Mouse (Mus musculus): Measurements from ENCODE around the gene D430042O09Rik.

Gene D430042O09Rik

DNA sequence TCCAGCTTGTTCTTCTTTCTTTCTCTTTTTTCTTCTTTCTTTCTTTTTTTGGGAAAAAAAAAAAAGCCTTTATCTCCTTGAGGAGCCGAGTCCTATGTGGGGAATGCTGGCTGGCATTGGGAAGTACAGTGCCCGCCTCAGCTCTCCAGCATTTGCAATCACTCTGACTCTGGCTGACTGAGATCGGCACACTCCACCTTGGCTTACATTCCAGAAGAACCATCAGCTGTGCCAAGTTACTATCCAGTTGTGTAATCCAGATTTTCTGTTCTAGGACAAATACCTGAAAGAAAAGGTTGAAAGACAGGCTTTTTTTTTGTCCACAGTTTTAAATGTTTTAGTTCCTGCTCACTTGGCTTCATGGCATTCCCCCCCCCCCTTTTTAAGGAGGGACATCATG, 100.5 kb downstream of the D430042O09Rik start:
- DNase-seq (ENCODE audit: low read depth, low spot score): no peak

DNA sequence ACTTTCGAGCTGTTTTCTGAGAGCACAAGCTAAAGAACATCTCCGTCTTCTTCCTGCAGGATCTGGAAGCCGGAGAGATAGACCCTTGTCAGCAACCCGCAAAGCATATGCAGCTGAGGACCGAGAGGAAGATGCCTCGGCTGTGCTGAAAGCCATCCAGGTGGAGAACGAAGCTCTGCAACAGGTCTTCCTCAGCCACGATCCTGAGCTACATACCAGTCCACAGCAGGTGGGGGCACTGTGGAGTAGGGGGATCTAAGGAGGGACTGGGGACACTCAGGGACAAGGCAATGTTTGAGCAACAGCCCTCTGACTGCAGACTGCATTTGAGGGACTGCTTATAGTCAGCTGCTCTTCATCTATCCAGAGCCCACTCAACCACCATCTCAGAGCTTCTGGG, 105.0 kb downstream of the D430042O09Rik start:
- no peak for DNase-seq (ENCODE audit: low read depth, low spot score)

GRCm38 (mm10) chr7:125815733-125816132, 108.0 kb downstream of the D430042O09Rik start:
- DNase-seq (ENCODE audit: low read depth, low spot score): peak; percentile 46

GRCm38 (mm10) chr7:125818301-125818712, 110.6 kb downstream of the D430042O09Rik start:
- DNase-seq (ENCODE audit: low read depth, low spot score): no peak

- no peak for DNase-seq (ENCODE audit: low read depth, low spot score)
Observed at GRCm38 (mm10) chr7:125820233-125820632, 112.5 kb downstream of the D430042O09Rik start.

DNA sequence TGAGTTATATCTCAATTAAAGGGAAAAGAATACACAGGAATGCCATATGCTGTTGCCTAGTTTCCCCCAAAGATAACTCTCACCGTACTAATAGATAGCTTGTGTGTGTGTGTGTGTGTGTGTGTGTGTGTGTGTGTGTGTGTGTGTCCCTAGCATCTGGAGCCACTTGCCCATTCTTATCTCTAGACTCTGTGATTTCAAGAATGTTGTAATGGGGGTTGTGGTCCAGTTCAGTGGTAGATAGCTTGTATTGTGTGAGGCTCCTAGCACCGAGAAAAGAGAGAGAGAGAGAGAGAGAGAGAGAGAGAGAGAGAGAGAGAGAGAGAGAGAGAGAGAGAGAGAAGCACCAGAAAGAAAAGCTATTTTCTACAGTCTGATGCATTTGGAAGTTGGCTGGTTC, 118.7 kb downstream of the D430042O09Rik start:
- no peak for DNase-seq (ENCODE audit: low read depth, low spot score)

DNA sequence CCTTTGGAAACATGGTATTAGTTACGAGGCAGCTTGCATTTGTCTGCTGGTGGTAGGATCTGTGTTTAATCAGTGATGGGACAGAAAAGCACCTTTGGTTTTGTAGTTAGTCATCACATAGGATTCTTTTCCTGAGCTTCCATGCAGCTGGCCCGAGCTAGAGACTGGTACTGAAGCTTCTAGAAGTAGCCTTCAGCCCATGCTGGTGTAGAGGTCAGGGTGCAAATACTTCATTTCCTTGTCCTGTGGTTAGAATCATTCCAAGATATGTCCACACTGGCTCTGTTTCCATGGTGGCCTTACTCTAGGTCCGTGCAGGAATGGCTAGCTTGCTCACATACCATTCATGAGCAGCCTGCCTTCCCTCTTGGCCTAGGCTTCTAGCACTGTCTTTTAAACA, 119.2 kb downstream of the D430042O09Rik start:
- no peak for DNase-seq (ENCODE audit: low read depth, low spot score)

GRCm38 (mm10) chr7:125827420-125827819, 119.7 kb downstream of the D430042O09Rik start:
- DNase-seq (ENCODE audit: low read depth, low spot score): no peak

- DNase-seq (ENCODE audit: low read depth, low spot score): no peak
Observed at GRCm38 (mm10) chr7:125828561-125828960, 120.9 kb downstream of the D430042O09Rik start.

DNA sequence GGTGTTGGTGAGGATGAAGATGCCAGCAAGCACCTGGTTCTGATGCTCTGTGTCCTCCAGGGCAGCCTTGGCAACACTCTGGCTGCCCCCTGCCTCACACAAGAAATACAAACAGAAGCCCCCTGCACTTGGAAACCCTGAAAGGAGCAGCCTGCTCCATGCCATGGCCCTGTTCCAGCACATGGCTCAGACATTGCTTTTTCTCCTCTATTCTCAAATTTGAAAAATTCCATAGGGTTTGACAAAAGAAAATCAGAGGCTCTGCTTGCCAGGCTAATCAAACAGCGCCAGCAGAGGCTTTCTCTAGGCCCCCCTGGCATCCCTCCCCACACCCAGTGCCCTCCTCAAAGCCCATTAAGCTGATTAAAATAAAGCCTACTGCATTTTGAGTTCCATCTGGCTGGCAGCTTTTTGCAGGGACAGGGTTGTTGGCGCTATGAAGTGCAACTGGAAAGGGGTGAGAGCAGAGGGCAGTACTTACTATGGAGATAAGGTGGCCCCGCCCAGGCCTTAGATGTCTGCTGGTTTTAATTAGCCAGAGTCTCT, 121.5 kb downstream of the D430042O09Rik start:
- DNase-seq (ENCODE audit: low read depth, low spot score): no peak

DNA sequence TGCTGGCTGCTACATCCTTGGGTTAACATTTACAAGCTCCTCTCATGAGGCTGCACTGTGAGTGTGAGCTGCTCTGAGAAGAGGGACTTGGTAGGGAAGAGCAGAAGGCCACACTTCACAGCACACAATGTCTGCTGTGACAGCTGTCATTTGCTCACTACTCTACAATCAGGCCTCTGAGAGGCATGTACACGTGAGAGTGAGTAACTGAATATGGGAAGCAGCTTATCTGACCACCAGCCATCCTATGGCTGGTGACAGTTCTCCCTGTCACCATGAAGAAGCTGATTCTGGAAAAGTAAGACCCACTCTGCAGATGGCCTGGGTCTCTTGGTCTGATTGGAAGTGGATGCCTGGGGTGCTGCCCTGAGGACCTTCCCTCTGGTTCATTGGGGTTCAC, 125.1 kb downstream of the D430042O09Rik start:
- DNase-seq (ENCODE audit: low read depth, low spot score): no peak

DNA sequence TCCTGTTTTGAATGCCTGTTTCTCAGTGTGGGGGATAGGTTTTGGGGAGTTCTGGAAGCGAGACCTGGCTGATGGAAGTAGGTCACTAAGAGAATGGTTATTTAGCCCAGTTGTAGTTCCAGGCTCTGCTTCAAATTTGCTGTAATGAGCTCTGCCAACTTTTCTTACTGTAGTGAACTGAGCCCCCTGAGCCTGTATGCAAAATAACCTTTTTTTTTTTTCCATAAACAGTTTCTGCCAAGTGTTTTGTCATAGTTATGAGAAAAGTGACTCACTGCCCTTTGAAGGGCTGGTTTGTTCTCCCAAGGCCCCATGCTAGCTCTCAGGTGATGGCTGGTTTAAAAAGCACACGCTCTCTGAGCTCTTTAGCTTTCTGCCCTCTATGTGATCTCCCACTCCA, 125.8 kb downstream of the D430042O09Rik start:
- DNase-seq (ENCODE audit: low read depth, low spot score): no peak

DNA sequence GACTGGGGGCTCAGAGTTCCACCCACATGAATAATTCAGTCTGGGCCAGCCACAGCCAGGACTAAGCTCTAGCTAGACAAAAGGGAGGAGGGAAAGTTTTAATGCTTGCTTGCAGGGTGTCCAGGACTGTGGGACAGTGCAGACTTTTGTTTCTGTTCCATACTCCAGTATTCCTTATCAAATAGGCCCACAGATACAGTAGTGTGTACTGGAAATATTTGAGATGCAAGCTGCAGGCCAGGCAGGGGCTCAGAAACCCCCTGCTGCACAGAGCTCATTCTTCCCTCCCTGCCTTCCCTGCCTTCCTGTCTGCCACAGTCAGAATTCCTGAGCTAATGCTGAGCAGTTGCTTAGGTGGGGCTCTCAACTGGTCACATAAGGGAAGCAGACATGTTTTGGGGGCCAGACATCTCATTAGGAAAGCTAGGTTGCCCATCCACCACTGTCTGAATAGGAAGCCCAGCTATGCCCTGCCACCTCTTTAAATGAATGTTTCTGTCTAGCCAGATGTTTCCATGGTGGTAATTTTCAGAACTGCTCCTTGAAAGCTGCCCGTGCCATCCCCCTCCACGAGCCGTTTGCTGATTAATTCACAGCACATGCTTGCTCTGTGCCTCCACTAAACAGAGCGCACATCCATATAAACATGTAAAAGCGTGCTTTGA, 130.5 kb downstream of the D430042O09Rik start:
- DNase-seq (ENCODE audit: low read depth, low spot score): peak; percentile 14

DNA sequence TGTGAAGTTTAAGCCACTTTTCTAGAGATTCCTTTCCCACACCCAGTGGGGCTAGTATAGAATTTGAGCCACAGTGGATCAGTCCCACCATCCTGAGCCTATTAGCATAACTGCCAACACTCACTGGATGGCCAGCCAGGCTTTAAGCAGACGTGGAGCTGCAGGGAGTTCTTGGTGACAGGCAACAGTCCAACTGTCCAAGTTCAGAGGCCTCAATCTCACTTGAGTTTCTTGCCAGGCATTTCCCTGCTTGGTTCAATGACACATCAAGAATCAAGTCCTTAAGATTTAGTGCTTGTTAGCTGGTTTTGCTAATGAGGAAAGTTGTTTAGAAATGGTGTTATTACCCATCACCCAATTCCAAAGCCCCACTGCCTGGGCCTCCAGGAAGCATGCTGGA, 137.9 kb downstream of the D430042O09Rik start:
- no peak for DNase-seq (ENCODE audit: low read depth, low spot score)

- no peak for DNase-seq (ENCODE audit: low read depth, low spot score)
Observed at GRCm38 (mm10) chr7:125846866-125847527, 139.3 kb downstream of the D430042O09Rik start.

DNA sequence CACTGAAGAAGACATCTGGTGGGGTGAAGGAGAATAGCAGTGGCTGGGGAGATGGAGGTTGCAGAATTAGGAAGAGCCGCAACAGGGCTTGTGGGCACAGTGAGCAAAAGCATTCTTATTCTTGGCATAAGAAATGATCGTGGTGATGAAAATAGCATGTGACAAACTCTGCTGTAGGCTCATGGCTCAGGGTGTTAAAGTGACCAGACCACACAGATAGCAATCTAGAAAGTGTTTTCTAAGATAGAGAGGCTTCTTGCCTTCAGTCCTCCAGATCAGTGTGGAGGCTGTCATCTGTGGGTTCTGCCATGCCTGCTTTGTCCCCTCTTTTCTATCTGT, 139.8 kb downstream of the D430042O09Rik start:
- DNase-seq (ENCODE audit: low read depth, low spot score): no peak

DNA sequence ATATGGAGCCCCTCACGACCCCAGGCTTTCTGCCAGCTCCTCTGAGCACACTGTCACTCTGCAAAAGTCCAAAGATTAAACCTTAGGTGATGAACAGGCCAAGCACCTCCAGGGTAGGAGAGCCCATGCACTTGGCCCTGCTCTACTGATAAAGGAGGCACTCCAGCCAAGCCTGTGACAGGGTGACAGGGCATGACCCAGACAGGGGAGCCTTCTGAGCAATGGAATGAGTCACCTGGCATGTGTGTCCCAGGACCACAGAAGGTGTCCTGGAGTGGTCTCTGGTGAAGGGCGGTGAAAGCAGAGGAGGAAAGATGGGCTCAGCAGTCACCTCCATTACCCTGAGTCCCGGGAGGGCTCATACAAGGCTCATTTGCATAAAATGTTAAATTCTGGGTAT, 151.9 kb downstream of the D430042O09Rik start:
- no peak for DNase-seq (ENCODE audit: low read depth, low spot score)

DNA sequence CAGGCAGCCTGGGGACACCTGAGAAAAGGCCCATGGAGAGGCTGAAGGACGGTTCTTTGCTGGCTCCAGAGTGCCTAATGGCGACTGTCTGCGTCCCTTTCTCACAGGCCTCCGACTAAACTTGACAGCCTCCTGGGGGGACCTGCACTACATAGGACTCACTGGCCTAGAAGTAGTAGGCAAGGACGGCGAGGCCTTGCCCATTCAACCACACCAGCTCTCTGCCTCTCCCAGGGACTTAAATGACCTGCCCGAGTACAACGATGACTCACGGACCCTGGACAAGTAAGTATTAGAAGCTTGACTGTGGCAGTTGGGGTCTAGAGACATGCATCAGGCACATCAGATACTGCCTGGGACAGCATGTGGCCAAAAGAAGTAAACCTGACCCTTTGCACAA, 152.7 kb downstream of the D430042O09Rik start:
- no peak for DNase-seq (ENCODE audit: low read depth, low spot score)

DNA sequence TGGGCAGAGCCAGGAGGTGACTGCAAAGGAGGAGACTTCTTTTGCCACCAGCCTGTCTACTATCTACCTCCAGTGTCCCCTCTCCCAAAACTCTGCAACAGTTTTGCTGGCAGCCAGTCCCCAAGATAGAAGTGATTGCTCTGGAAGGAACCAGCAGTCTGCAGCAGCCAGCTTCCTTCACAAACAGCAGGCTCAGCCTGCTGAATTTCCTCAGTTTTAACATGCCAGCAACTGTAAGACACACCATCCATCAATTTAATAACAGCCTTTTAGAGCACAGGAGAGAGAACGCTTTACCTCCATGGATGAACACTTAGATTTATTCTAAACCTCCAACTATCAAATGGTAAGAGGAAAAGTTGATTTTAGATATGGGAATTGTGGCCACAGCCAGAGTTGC, 156.3 kb downstream of the D430042O09Rik start:
- DNase-seq (ENCODE audit: low read depth, low spot score): no peak

- peak; percentile 39 for DNase-seq (ENCODE audit: low read depth, low spot score)
Observed at GRCm38 (mm10) chr7:125865234-125865633, 157.5 kb downstream of the D430042O09Rik start.

DNA sequence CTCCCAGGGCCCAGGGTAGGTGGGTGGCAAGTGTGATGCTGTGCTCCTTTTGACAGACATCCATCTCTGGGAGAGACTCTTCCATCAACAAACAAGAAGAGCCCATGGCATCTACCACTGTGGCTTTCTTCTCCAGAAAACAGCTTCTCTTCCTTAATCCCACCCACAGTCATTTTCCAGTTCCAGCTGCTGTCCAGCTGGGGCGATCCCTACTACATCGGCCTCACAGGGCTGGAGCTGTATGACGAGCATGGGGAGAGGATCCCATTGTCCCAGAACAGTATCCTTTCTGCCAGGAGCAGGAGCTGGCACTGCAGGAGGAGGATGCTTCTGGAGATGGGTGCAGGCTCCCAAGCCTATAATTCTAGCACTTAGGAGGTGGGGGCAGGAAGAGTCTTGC, 160.9 kb downstream of the D430042O09Rik start:
- no peak for DNase-seq (ENCODE audit: low read depth, low spot score)

DNA sequence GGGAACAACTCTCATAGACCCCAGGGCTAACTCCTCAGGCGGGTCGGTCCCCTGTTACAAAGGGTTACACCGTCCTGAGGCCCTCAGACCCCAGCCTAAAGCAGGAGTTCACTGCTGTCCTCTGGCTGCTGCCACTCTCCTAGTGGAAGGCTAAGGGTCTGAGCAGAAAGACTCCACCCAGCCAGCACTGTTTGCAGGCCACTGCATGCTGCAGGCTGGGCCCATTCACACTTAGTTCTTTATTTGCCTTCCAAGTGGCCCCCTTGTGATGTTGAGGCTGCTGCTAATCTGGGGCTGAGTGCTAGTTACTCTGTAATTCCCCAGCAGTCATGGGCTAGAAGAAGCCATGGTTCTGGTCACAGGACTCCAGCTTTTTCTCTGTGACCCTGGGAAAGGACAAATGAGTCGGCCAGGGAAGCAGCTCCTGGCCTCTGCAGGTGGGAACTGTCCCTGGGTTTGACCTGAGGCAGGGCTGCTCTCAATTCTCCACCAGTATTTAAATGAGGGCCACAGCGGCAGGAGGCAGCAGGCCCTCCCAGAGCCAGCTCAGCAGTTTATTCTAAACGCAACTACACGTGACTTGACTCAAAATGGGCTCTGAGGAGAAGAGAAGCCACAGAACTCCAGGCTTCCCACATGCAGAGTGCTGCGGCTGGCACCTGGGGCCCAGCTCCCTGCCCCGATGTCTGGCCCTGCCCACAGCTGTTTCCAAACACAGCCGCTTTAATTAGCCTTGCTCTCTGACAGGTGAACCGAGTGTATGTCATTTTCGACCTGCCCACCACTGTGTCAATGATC, 163.9 kb downstream of the D430042O09Rik start:
- no peak for DNase-seq (ENCODE audit: low read depth, low spot score)

GRCm38 (mm10) chr7:125872202-125872580, 164.5 kb downstream of the D430042O09Rik start:
- DNase-seq (ENCODE audit: low read depth, low spot score): no peak
